Mouse (Mus musculus): ENCODE results near the gene Defa33. TPM values are rescaled to one million over a fixed set of nuclear protein-coding genes. Genes with fewer than 3 reads are reported as not detected.
"Not testable (repeated sequence)": the region's sequence is repeated elsewhere in the genome, so short reads cannot be mapped to it uniquely, and the experiment has no call there.

The Defa33 gene
- polyA plus RNA-seq (2012) = not detected in 2 replicates

DNA sequence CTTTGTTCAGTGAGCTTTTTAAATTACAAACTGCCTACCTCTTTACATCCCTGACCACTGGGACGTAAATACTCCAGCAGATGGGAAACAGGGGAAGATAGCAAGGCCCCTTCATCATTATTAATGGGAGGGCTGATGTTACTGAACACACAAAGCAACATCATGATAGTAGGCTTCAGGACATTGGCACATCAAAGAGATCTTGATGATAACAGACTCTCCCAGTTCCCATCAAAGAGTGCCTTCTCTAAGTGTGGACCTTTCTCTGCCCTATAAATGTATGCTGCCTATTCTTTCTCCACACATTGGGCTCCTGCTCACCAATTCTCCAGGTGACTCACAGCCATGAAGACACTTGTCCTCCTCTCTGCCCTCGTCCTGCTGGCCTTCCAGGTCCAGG, at the start of gene Defa33:
Gene Defa33 (plus strand): TSS at position 301 of the 400 bp plus-strand sequence.
- not testable (repeated sequence) for H3K27me3 ChIP-seq (ENCODE audit: control insufficient read depth); H3K4me1 ChIP-seq (ENCODE audit: control insufficient read depth); H3K36me3 ChIP-seq (ENCODE audit: control insufficient read depth); H3K9me3 ChIP-seq (ENCODE audit: control insufficient read depth, low read length); H3K4me3 ChIP-seq (replicated peaks)

- H3K4me1 ChIP-seq (ENCODE audit: control insufficient read depth); H3K27me3 ChIP-seq (ENCODE audit: control insufficient read depth); H3K9me3 ChIP-seq (ENCODE audit: control insufficient read depth, low read length); H3K36me3 ChIP-seq (ENCODE audit: control insufficient read depth); H3K4me3 ChIP-seq (replicated peaks): not testable (repeated sequence)
Observed at GRCm38 (mm10) chr8:21378215-21378614, 13.4 kb upstream of the Defa33 start, which contains the start of gene Defa2. Defa2 (plus strand) TSS chr8:21378515.

GRCm38 (mm10) chr8:21427111-21427510, 35.5 kb downstream of the Defa33 start, which contains the start of gene Defa36:
Defa36 (plus strand) TSS chr8:21427411.
- not testable (repeated sequence) for H3K36me3 ChIP-seq (ENCODE audit: control insufficient read depth); H3K27me3 ChIP-seq (ENCODE audit: control insufficient read depth); H3K4me1 ChIP-seq (ENCODE audit: control insufficient read depth); H3K9me3 ChIP-seq (ENCODE audit: control insufficient read depth, low read length); H3K4me3 ChIP-seq (replicated peaks)

Other genes starting within 250 kb of the Defa33 start
- not detected in 2 replicates for gene Defa22, start 229.5 kb upstream of the Defa33 start, polyA plus RNA-seq (2012)
- gene Defa31, start 200.2 kb upstream of the Defa33 start, polyA plus RNA-seq (2012) = not detected in 2 replicates
- gene Gm15293, start 190.2 kb upstream of the Defa33 start, polyA plus RNA-seq (2012) = not detected in 2 replicates
- gene Gm15292, start 142.1 kb upstream of the Defa33 start, polyA plus RNA-seq (2012) = not detected in 2 replicates
- not detected in 2 replicates for gene Defa27, start 76.3 kb upstream of the Defa33 start, polyA plus RNA-seq (2012)
- not detected in 2 replicates for gene Defa29, start 64.8 kb upstream of the Defa33 start, polyA plus RNA-seq (2012)
- not detected in 2 replicates for gene Defa2, start 13.3 kb upstream of the Defa33 start, polyA plus RNA-seq (2012)
- gene Defa36, start 35.6 kb downstream of the Defa33 start, polyA plus RNA-seq (2012) = not detected in 2 replicates
- not detected in 2 replicates for gene Gm7849, start 64.7 kb downstream of the Defa33 start, polyA plus RNA-seq (2012)
- gene Defa20, start 117.4 kb downstream of the Defa33 start, polyA plus RNA-seq (2012) = not detected in 2 replicates
- not detected in 2 replicates for gene Defa32, start 137.2 kb downstream of the Defa33 start, polyA plus RNA-seq (2012)
- gene Defa37, start 173.6 kb downstream of the Defa33 start, polyA plus RNA-seq (2012) = not detected in 2 replicates
- gene Defa28, start 191.2 kb downstream of the Defa33 start, polyA plus RNA-seq (2012) = not detected in 2 replicates
- gene Gm7861, start 202.7 kb downstream of the Defa33 start, polyA plus RNA-seq (2012) = not detected in 2 replicates
- not detected in 2 replicates for gene Defa26, start 226.4 kb downstream of the Defa33 start, polyA plus RNA-seq (2012)